Mouse (Mus musculus) midbrain, embryonic 14.5 days (tissue): ENCODE results near the gene Cdc34. TPM values are rescaled to one million over a fixed set of nuclear protein-coding genes. Genes with fewer than 3 reads are reported as not detected.

Experiments used
- ATAC-seq: fragments of 200-750 bp; cut with Nextera tagmentation; 2 replicates; pipeline ENCODE4 v1.8.0; 2017; ENCODE audit warnings: moderate number of reproducible peaks, moderate library complexity; ENCODE audit not compliant: low FRiP score, low TSS enrichment
- DNase-seq: peaks from one replicate; pipeline ENCODE4 v3.0.0-alpha.2; 2015
- H3K27ac ChIP-seq: fragments of 300-500 bp; sonication (generic); replicated peaks from 2 replicates; pipeline ENCODE4 v1.5.1; 2014; ENCODE audit warnings: mild to moderate bottlenecking, low read depth, low read length, moderate library complexity
- H3K27me3 ChIP-seq: fragments of 300-500 bp; sonication (generic); 2 replicates; pipeline ENCODE4 v1.6.1; 2014; ENCODE audit warnings: low read length, control low read depth, mixed read lengths; ENCODE audit not compliant: control insufficient read depth, insufficient read depth
- H3K36me3 ChIP-seq: fragments of 300-500 bp; sonication (generic); 2 replicates; pipeline ENCODE4 v1.6.1; 2014; ENCODE audit warnings: low read length, control low read depth; ENCODE audit not compliant: control insufficient read depth, insufficient read depth
- H3K4me1 ChIP-seq: fragments of 300-500 bp; sonication (generic); 2 replicates; pipeline ENCODE4 v1.6.1; 2014; ENCODE audit warnings: mild to moderate bottlenecking, antibody characterized with exemption, low read length, control low read depth; ENCODE audit not compliant: control insufficient read depth, insufficient read depth
- H3K4me2 ChIP-seq: fragments of 300-500 bp; sonication (generic); 2 replicates; pipeline ENCODE4 v1.6.1; 2014; ENCODE audit warnings: mild to moderate bottlenecking, low read length, moderate library complexity
- H3K4me3 ChIP-seq: fragments of 300-500 bp; sonication (generic); replicated peaks from 2 replicates; pipeline ENCODE4 v1.5.1; 2014; ENCODE audit warnings: low read depth, low read length
- H3K9ac ChIP-seq: fragments of 300-500 bp; sonication (generic); replicated peaks from 2 replicates; pipeline ENCODE4 v1.6.1; 2014; ENCODE audit warnings: mild to moderate bottlenecking, low read length, moderate library complexity
- H3K9me3 ChIP-seq: fragments of 300-500 bp; sonication (generic); 2 replicates; pipeline ENCODE4 v1.6.1; 2016; ENCODE audit warnings: low read length, control low read depth, mixed read lengths; ENCODE audit not compliant: control insufficient read depth
- WGBS: fragments of 180-500 bp; shearing (Covaris S2); extraction: QIAGEN DNeasy Blood & Tissue Kit; methylation state at CpG from one replicate; pipeline ENCODE4 v1.1.7; 2014; 5-methylcytosine and 5-hydroxymethylcytosine counted together
- polyA plus RNA-seq: library from polyadenylated mRNA; unstranded; fragments of >200 nt; fragmentation: Nextera tagmentation; extraction: Ambion mirVana; gene quantifications from 2 replicates; pipeline ENCODE4 v1.2.1, GENCODE M21; 2014

Gene Cdc34
- polyA plus RNA-seq, 1 experiment from 2014 or later: 80.4 TPM

DNA sequence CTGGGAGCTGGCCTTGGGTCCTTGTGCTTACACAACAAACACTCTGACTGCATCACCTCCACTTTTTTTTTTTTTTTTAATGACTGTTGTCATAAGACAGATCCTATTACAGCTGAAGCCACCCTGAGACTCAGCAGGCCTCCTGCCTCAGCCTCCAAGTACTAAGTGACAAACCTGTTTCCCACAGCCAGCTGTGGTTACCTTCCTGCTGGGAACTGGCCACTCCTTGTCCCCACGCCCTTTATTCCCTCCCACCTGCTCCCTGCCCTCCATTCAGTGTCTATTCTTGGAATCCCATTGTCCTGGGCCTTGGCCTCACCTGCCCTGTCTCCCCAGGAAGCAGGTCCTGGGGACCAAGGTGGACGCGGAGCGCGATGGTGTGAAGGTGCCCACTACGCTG is 5.5 kb downstream of the Cdc34 start:
- no peak for ATAC-seq
- H3K36me3 ChIP-seq: peaks cover 53% of the 10 kb centered on the region
- no peak overlapping the region for H3K4me3 ChIP-seq
- no peak overlapping the region for H3K9ac ChIP-seq
- no peak overlapping the region for H3K27ac ChIP-seq
- no peak for DNase-seq
- peaks cover 15% of the 10 kb centered on the region for H3K4me1 ChIP-seq
- WGBS: 97% methylated on average over 6 of the region's 6 CpGs
- no peaks in the 10 kb centered on the region for H3K27me3 ChIP-seq
- no peaks in the 10 kb centered on the region for H3K9me3 ChIP-seq
- no peak overlapping the region for H3K4me2 ChIP-seq

GRCm38 (mm10) chr10:79688720-79689119 is 6.7 kb downstream of the Cdc34 start, which contains the start of gene Gzmm:
Gzmm (plus strand) TSS chr10:79689020.
- WGBS: 91% methylated on average over 4 of the region's 4 CpGs
- DNase-seq (no peak), ATAC-seq (no peak)
- H3K36me3 ChIP-seq: peaks cover 53% of the 10 kb centered on the region
- no peaks in the 10 kb centered on the region for H3K27me3 ChIP-seq
- H3K27ac ChIP-seq: no peak within 1 kb of the TSS
- H3K4me2 ChIP-seq: no peak within 1 kb of the TSS
- no peak within 1 kb of the TSS for H3K9ac ChIP-seq
- no peaks in the 10 kb centered on the region for H3K9me3 ChIP-seq
- no peak within 1 kb of the TSS for H3K4me3 ChIP-seq
- H3K4me1 ChIP-seq: peaks cover 4% of the 10 kb centered on the region

GRCm38 (mm10) chr10:79689178-79689577 is 7.2 kb downstream of the Cdc34 start:
- Histone ChIP-seq H3K4me2 (no peak overlapping the region), H3K4me1 (peaks cover under 1% of the 10 kb centered on the region; the same call in 1 of the 2 replicates), H3K27ac (no peak overlapping the region), H3K36me3 (peaks cover 52% of the 10 kb centered on the region), H3K9ac (no peak overlapping the region), H3K4me3 (no peak overlapping the region), H3K9me3 (no peaks in the 10 kb centered on the region), H3K27me3 (no peaks in the 10 kb centered on the region)
- DNase-seq (no peak), ATAC-seq (no peak)
- 93% methylated on average over 3 of the region's 3 CpGs for WGBS

- ATAC-seq (no peak), DNase-seq (no peak)
- no peak overlapping the region for H3K9ac ChIP-seq
- H3K4me2 ChIP-seq: no peak overlapping the region
- H3K27ac ChIP-seq: no peak overlapping the region
- no peaks in the 10 kb centered on the region for H3K4me1 ChIP-seq
- H3K27me3 ChIP-seq: no peaks in the 10 kb centered on the region
- H3K9me3 ChIP-seq: no peaks in the 10 kb centered on the region
- H3K36me3 ChIP-seq: peaks cover 23% of the 10 kb centered on the region
- whole genome bisulfite sequencing: 95% methylated on average over 2 of the region's 2 CpGs
- no peak overlapping the region for H3K4me3 ChIP-seq
These were observed 10.1 kb downstream of the Cdc34 start for GRCm38 (mm10) chr10:79691986-79692548.

GRCm38 (mm10) chr10:79693580-79694378 is 11.8 kb downstream of the Cdc34 start:
- H3K36me3 ChIP-seq: peaks cover 6% of the 10 kb centered on the region
- H3K27ac ChIP-seq: no peak overlapping the region
- H3K4me2 ChIP-seq: no peak overlapping the region
- WGBS: 79% methylated on average over 12 of the region's 12 CpGs
- no peaks in the 10 kb centered on the region for H3K9me3 ChIP-seq
- no peaks in the 10 kb centered on the region for H3K27me3 ChIP-seq
- DNase-seq (no peak), ATAC-seq (no peak)
- no peak overlapping the region for H3K4me3 ChIP-seq
- H3K4me1 ChIP-seq: no peaks in the 10 kb centered on the region
- H3K9ac ChIP-seq: no peak overlapping the region

- no peak overlapping the region for H3K4me2 ChIP-seq
- 90% methylated on average over 6 of the region's 6 CpGs for WGBS
- no peak overlapping the region for H3K4me3 ChIP-seq
- H3K4me1 ChIP-seq: no peaks in the 10 kb centered on the region
- H3K9ac ChIP-seq: no peak overlapping the region
- H3K9me3 ChIP-seq: no peaks in the 10 kb centered on the region
- no peaks in the 10 kb centered on the region for H3K27me3 ChIP-seq
- peaks cover under 1% of the 10 kb centered on the region for H3K36me3 ChIP-seq
- ATAC-seq (no peak), DNase-seq (no peak)
- no peak overlapping the region for H3K27ac ChIP-seq
These were observed 12.3 kb downstream of the Cdc34 start for GRCm38 (mm10) chr10:79694379-79694655.

- H3K9me3 ChIP-seq: no peaks in the 10 kb centered on the region
- H3K27me3 ChIP-seq: no peaks in the 10 kb centered on the region
- no peak overlapping the region for H3K4me3 ChIP-seq
- H3K4me1 ChIP-seq: no peaks in the 10 kb centered on the region
- H3K4me2 ChIP-seq: no peak overlapping the region
- no peak for ATAC-seq
- no peaks in the 10 kb centered on the region for H3K36me3 ChIP-seq
- WGBS: 72% methylated on average over 13 of the region's 13 CpGs
- no peak overlapping the region for H3K9ac ChIP-seq
- DNase-seq: peak; percentile 75
- no peak overlapping the region for H3K27ac ChIP-seq
These were observed 13.5 kb downstream of the Cdc34 start for GRCm38 (mm10) chr10:79695231-79696128.

DNA sequence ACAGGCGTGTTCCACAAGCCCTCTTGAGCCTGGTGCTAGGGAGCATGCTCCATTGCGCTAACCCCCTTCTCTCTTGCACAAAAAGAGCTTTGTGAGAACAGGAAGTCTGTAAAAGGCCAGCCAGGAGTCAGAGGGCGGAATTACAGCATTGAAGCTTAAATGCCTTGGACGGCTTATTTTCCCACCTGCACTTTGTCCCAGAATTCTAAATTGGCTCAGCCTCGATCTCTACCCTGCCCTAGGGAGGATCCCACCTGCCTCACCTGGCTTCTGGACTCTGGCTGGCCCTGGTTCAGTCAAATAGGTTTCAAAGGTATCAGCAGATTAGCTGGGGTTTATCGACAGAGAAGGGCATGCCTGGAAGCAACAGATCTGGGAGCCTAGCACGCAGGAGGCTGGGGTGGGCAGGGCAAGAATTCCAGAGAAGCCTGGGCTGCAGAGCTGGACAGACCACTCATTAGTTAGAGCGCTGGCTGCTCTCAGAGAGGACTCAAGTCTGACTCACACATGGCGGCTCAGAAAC is 14.2 kb downstream of the Cdc34 start:
- WGBS: 71% methylated on average over 9 of the region's 9 CpGs
- H3K9ac ChIP-seq: no peak overlapping the region
- DNase-seq (no peak), ATAC-seq (no peak)
- H3K9me3 ChIP-seq: no peaks in the 10 kb centered on the region
- H3K27ac ChIP-seq: no peak overlapping the region
- H3K27me3 ChIP-seq: no peaks in the 10 kb centered on the region
- H3K36me3 ChIP-seq: no peaks in the 10 kb centered on the region
- H3K4me2 ChIP-seq: no peak overlapping the region
- no peaks in the 10 kb centered on the region for H3K4me1 ChIP-seq
- no peak overlapping the region for H3K4me3 ChIP-seq
